Mouse (Mus musculus) cortical plate, adult 2 months (tissue): ENCODE data around the gene Heatr5b.
A peak's percentile ranks its signal among the peaks of the same experiment; 100 is the strongest.

Source experiments
- CTCF ChIP-seq: fragments of 200-500 bp; IDR thresholded peaks from 2 replicates; pipeline ENCODE4 v1.5.1; 2011; ENCODE audit warnings: mild to moderate bottlenecking, control low read depth, low read length; ENCODE audit not compliant: insufficient read depth; ENCODE audit errors: extremely low read depth
- POLR2A ChIP-seq: fragments of 200-500 bp; IDR thresholded peaks from 2 replicates; pipeline ENCODE4 v1.6.1; 2011; ENCODE audit warnings: mild to moderate bottlenecking, low read length, control low read depth; ENCODE audit not compliant: insufficient read depth; ENCODE audit errors: extremely low read depth

GRCm38 (mm10) chr17:78736473-78736988 is 98.6 kb downstream of the Heatr5b start:
- TF ChIP-seq CTCF (no peak), POLR2A (peak; percentile 30; the same call in 1 of the 2 replicates)
